Mouse (Mus musculus) limb, embryonic 14.5 days (tissue): ENCODE measurements around the gene Iqcg. TPM values are rescaled to one million over a fixed set of nuclear protein-coding genes. Genes with fewer than 3 reads are reported as not detected.

ENCODE experiments used
- ATAC-seq: fragments of 200-750 bp; cut with Nextera tagmentation; 2 replicates; pipeline ENCODE4 v1.8.0; 2017; ENCODE audit warnings: low read depth, moderate number of reproducible peaks, moderate TSS enrichment; ENCODE audit not compliant: low FRiP score
- DNase-seq: peaks from one replicate; pipeline ENCODE4 v3.0.0-alpha.2; 2015; ENCODE audit warnings: low spot score
- H3K27ac ChIP-seq: fragments of 300-500 bp; sonication (generic); replicated peaks from 2 replicates; pipeline ENCODE4 v1.5.1; 2014; ENCODE audit warnings: low read depth, mild to moderate bottlenecking, low read length, moderate library complexity, mixed read lengths
- H3K27me3 ChIP-seq: fragments of 300-500 bp; sonication (generic); 2 replicates; pipeline ENCODE4 v1.6.1; 2014; ENCODE audit warnings: low read length, mixed read lengths; ENCODE audit not compliant: control insufficient read depth, insufficient read depth
- H3K36me3 ChIP-seq: fragments of 300-500 bp; sonication (generic); 2 replicates; pipeline ENCODE4 v1.6.1; 2014; ENCODE audit warnings: mild to moderate bottlenecking, low read length, moderate library complexity, mixed read lengths; ENCODE audit not compliant: control insufficient read depth, insufficient read depth
- H3K4me1 ChIP-seq: fragments of 300-500 bp; sonication (generic); 2 replicates; pipeline ENCODE4 v1.6.1; 2014; ENCODE audit warnings: antibody characterized with exemption, low read length, mixed read lengths; ENCODE audit not compliant: control insufficient read depth, insufficient read depth
- H3K4me2 ChIP-seq: fragments of 300-500 bp; sonication (generic); replicated peaks from 2 replicates; pipeline ENCODE4 v1.6.1; 2014; ENCODE audit warnings: low read depth, mild to moderate bottlenecking, low read length, moderate library complexity; ENCODE audit not compliant: severe bottlenecking
- H3K4me3 ChIP-seq: fragments of 300-500 bp; sonication (generic); replicated peaks from 2 replicates; pipeline ENCODE4 v1.5.1; 2014; ENCODE audit warnings: low read length
- H3K9ac ChIP-seq: fragments of 300-500 bp; sonication (generic); 2 replicates; pipeline ENCODE4 v1.6.1; 2014; ENCODE audit warnings: mild to moderate bottlenecking, low read depth, low read length, moderate library complexity; ENCODE audit not compliant: severe bottlenecking
- H3K9me3 ChIP-seq: fragments of 300-500 bp; sonication (generic); 2 replicates; pipeline ENCODE4 v1.6.1; 2016; ENCODE audit warnings: low read length; ENCODE audit not compliant: control insufficient read depth
- POLR2A ChIP-seq: fragments of 200-500 bp; IDR thresholded peaks from 2 replicates; pipeline ENCODE4 v1.8.0; 2012; ENCODE audit warnings: inconsistent platforms, mild to moderate bottlenecking, moderate library complexity, borderline replicate concordance; ENCODE audit not compliant: insufficient read depth, insufficient read length; ENCODE audit errors: extremely low read depth
- WGBS: fragments of 180-500 bp; shearing (Covaris S2); extraction: QIAGEN DNeasy Blood & Tissue Kit; methylation state at CpG from one replicate; pipeline ENCODE4 v1.1.7; 2014; 5-methylcytosine and 5-hydroxymethylcytosine counted together
- polyA plus RNA-seq, 2 experiments: library from polyadenylated mRNA; depleted of rRNA in 1 of 2; stranded (reverse) in 1 of 2; unstranded in 1 of 2; fragments of >200 nt; fragmentation: Nextera tagmentation in 1 of 2; extraction: Ambion mirVana in 1 of 2; gene quantifications; 2 replicates each; pipeline versions ENCODE4 v1.2.1 to v1.2.3; 2012 to 2014

The Iqcg gene
- 0.29 and 1.1 TPM in 2 replicates for polyA plus RNA-seq (2012; rRNA removed)
- polyA plus RNA-seq (2014; fragmentation: Nextera tagmentation; extraction: Ambion mirVana), result 0.95 and 2.1 TPM in 2 replicates

DNA sequence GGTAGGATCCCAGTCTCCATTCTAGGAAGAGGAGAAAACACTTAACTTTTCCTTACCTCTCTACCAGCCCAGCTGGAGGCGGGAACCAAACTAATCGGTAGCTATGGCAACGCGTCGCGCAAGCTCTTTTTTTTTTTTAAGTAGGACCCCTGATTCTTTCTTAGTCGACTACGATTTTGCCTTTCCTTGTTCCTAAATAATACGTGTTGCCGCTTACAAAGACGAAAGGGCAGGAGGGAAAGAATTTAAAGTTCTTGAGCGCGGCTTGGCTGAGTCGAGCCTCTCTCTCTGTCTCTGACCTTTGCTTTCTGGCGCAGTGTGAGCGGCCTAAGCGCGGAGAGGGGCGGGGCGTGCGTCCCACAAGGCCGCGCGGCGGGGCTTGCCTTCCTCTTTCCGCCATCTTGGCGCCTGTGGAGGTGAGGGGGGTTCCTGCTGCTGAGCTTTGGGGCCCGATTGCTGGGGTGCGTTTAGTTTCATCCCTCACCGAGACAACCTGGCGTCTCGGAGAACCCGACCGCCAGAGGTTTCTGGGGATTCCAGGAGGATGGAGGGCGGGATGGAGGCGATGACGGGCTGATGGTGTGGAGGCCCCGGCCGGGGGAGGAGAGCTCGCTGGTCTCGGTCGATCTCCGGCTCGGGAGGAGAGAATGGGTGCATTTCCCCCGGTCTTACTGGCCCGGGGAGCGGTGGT, at the start of gene Iqcg, which contains the start of gene Rpl35a:
Iqcg (minus strand) TSS at position 124 of the 691 bp plus-strand sequence.
Rpl35a (plus strand) TSS at position 359 of the 691 bp plus-strand sequence.
- Histone ChIP-seq H3K27me3 (no peaks in the 10 kb centered on the region), H3K9ac (peak within 1 kb of the TSS; percentile 90), H3K4me3 (peak within 1 kb of the TSS; percentile 89), H3K27ac (peak within 1 kb of the TSS; percentile 89), H3K4me2 (peak within 1 kb of the TSS; percentile 58), H3K4me1 (peaks cover 8% of the 10 kb centered on the region; the same call in 1 of the 2 replicates), H3K36me3 (peaks cover 34% of the 10 kb centered on the region), H3K9me3 (no peaks in the 10 kb centered on the region)
- ATAC-seq (peak; percentile 93), DNase-seq (peak; percentile 89)
- TF ChIP-seq POLR2A, result peak; percentile 90; the same call in 1 of the 2 replicates
- WGBS, result under 1% methylated on average over 47 of the region's 47 CpGs

DNA sequence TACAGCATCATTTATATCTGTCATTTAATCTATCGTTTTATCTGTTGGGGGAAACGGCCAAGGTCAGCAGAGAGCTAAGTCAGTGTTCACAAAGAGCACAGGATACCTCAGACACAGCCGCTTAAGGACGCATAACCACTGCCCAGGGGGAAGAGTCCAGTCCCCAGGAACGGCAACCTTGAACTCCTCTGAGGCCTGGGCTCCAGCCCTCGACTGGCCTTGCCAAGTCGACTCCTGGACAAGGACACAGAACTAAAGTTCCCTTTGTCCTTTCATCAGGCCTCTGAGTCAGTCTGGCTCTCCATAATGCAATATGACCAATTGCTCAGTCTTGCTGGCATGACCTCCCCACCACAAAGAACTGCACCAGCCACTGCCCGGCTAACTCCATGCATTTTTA, 29.6 kb upstream of the Iqcg start:
- WGBS, result 82% methylated on average over 8 of the region's 8 CpGs
- H3K4me2 ChIP-seq, result no peak overlapping the region
- no peak for TF ChIP-seq POLR2A

DNA sequence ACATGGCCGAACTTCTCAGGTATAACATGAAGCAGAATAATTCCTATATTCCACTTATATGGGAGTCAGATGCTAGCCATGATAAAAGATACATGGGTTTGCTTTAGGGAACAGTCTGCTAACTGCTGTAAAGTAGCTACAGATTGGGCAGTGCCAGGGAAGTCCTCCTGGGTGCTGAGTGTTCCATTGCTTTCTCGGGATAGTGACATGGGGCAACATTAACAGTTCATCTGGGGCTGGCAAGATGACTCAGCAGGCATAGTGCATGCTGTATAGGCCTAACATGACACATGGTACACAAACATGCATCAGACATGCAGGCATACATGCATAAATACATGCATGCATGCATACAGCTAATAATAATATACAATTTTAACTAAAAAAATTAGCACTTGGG, 28.0 kb upstream of the Iqcg start:
- Histone ChIP-seq H3K9ac (no peak overlapping the region), H3K4me3 (no peak overlapping the region), H3K4me2 (no peak overlapping the region), H3K36me3 (peaks cover 15% of the 10 kb centered on the region; the same call in 1 of the 2 replicates), H3K9me3 (no peaks in the 10 kb centered on the region), H3K4me1 (no peaks in the 10 kb centered on the region), H3K27me3 (no peaks in the 10 kb centered on the region), H3K27ac (no peak overlapping the region)
- 73% methylated on average over 2 of the region's 2 CpGs for WGBS
- no peak for TF ChIP-seq POLR2A
- ATAC-seq (no peak), DNase-seq (no peak)

More for the DNA sequence above, 29.6 kb upstream of the Iqcg start:
- ATAC-seq, result no peak
- Histone ChIP-seq H3K36me3 (peaks cover 15% of the 10 kb centered on the region; the same call in 1 of the 2 replicates), H3K4me1 (no peaks in the 10 kb centered on the region), H3K27ac (no peak overlapping the region), H3K9ac (no peak overlapping the region), H3K4me3 (no peak overlapping the region), H3K9me3 (no peaks in the 10 kb centered on the region), H3K27me3 (no peaks in the 10 kb centered on the region)
- no peak for DNase-seq

DNA sequence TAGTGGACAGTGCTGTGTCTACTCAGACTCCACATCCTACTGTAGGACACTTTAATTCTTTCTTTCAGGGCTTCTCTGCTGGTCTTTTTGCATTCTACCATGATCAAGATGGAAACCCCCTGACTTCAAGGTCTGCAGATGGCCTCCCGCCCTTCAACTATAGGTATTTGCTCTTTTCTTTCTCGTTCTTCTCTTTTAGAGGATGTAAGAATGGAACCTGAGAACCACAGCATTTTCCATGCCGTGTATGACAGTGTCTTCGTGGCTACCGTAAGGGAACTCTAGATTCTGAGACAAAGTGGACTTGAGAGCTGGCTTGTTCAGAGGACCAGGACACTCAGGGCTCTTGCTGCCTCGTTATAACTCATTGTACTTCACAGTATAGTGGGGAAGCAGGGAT, 26.9 kb upstream of the Iqcg start:
- peaks cover 9% of the 10 kb centered on the region; the same call in 1 of the 2 replicates for H3K36me3 ChIP-seq
- WGBS, result 93% methylated on average over 6 of the region's 6 CpGs
- H3K27ac ChIP-seq, result no peak overlapping the region
- no peak for ATAC-seq
- no peaks in the 10 kb centered on the region for H3K4me1 ChIP-seq
- no peak for DNase-seq
- no peaks in the 10 kb centered on the region for H3K27me3 ChIP-seq
- no peak overlapping the region for H3K4me3 ChIP-seq
- TF ChIP-seq POLR2A, result no peak
- no peaks in the 10 kb centered on the region for H3K9me3 ChIP-seq
- no peak overlapping the region for H3K9ac ChIP-seq
- no peak overlapping the region for H3K4me2 ChIP-seq

DNA sequence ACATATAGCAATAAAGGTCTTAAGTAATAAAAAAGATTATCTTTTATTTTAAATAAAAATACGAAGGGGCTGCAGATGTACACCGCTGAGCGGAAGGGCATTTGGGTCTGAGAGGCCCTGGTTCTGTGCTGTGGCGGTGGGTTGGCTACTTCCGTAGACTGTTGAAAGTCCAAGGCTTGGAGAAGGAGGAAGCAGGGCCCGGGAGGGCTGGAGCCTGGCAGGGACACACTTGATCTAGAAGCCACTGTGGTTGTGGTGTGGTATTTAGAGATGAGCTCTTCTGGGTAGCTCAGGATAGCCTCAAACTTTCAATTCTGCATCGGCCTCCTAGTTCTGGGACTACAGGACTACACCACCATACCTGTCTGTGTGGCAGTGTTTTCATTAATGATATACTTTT, 24.0 kb upstream of the Iqcg start:
- no peak overlapping the region for H3K4me2 ChIP-seq
- H3K9ac ChIP-seq, result no peak overlapping the region
- no peak overlapping the region for H3K4me3 ChIP-seq
- no peaks in the 10 kb centered on the region for H3K4me1 ChIP-seq
- no peaks in the 10 kb centered on the region for H3K27me3 ChIP-seq
- 90% methylated on average over 7 of the region's 7 CpGs for WGBS
- no peaks in the 10 kb centered on the region for H3K9me3 ChIP-seq
- H3K36me3 ChIP-seq, result peaks cover 9% of the 10 kb centered on the region; the same call in 1 of the 2 replicates
- no peak for TF ChIP-seq POLR2A
- no peak overlapping the region for H3K27ac ChIP-seq
- ATAC-seq, result no peak
- no peak for DNase-seq
